In genomic region chr7:82625342-82625741, GRCm38 (mm10) we compare ENCODE assay signal across 8 mouse cellular contexts. TPM values are rescaled to one million over a fixed set of nuclear protein-coding genes. Genes with fewer than 3 reads are reported as not detected.
DNase-seq lines count a peak whose midpoint lies in the region; ATAC-seq and TF ChIP-seq lines count a peak whose summit lies in the region.

No protein-coding gene starts in this region.

- TF ChIP-seq CTCF in stomach, postnatal 0 days (IDR thresholded peaks at IDR 0.05; ENCODE audit: low read depth) = no peak

- no peak for ATAC-seq in stomach, postnatal 0 days (ENCODE audit: low FRiP score, low TSS enrichment)
- ATAC-seq in erythroid progenitor cell, adult 5-6 weeks (replicated peaks; ENCODE audit: low FRiP score, poor library complexity, severe bottlenecking) = no peak

- 17% methylated on average over 7 of the region's 7 CpGs for WGBS in stomach, postnatal 0 days

- no peaks in the 10 kb centered on the region for H3K9me3 ChIP-seq in stomach, postnatal 0 days (ENCODE audit: control insufficient read depth, low read length)

- no peaks in the 10 kb centered on the region for H3K36me3 ChIP-seq in stomach, postnatal 0 days (ENCODE audit: control insufficient read depth, insufficient read depth, low read length)

- no peak overlapping the region for H3K27ac ChIP-seq in stomach, postnatal 0 days (replicated peaks)

- intact Hi-C loops in gastrocnemius, postnatal 14 days (cut with DNase I; ENCODE audit: low total_unique reads) = no loop called here

- H3K4me3 ChIP-seq in stomach, postnatal 0 days (ENCODE audit: low read depth, low read length) = no peak overlapping the region

- no peaks in the 10 kb centered on the region for H3K4me1 ChIP-seq in stomach, postnatal 0 days (replicated peaks; ENCODE audit: control insufficient read depth, insufficient read depth)

- peak; percentile 58 for DNase-seq in gastrocnemius, postnatal 14 days
- no peak for DNase-seq in gastrocnemius, postnatal 25 days
- DNase-seq in 416B (ENCODE audit: low read depth) = peak; percentile 61
- peak; percentile 9 to 32 for DNase-seq in adrenal gland, postnatal 4 days (ENCODE audit: low spot score in 2 of 2)
- peak; percentile 56 for DNase-seq in kidney, postnatal 14 days
- peak; percentile 42 for DNase-seq in stomach, postnatal 0 days (ENCODE audit: low spot score)
- no peak for DNase-seq in left cerebral cortex, adult 18-20 months (ENCODE audit: low spot score in 2 of 2)

- H3K9ac ChIP-seq in stomach, postnatal 0 days (ENCODE audit: low read length) = no peak overlapping the region

- no peak for TF ChIP-seq EP300 in stomach, postnatal 0 days (optimal IDR thresholded peaks at IDR 0.05)

- no peak overlapping the region for H3K4me2 ChIP-seq in stomach, postnatal 0 days (replicated peaks; ENCODE audit: low read depth)

- H3K27me3 ChIP-seq in stomach, postnatal 0 days (ENCODE audit: control insufficient read depth, insufficient read depth, low read length) = no peaks in the 10 kb centered on the region

RNA-seq across cellular contexts. Expression of gene Saxo2, which starts 23.0 kb away (rescaled TPM):
- 1 to 10 TPM; 1.4 to 1.6 TPM for total RNA-seq in gastrocnemius, postnatal 14 days (2021)
- total RNA-seq in gastrocnemius, postnatal 25 days (2021) = 1 to 10 TPM; 1.3 to 1.9 TPM
- 1 to 10 TPM; 3.3 to 3.9 TPM for total RNA-seq in adrenal gland, postnatal 4 days (2021)
- polyA plus RNA-seq in stomach, postnatal 0 days (2015; fragmentation: Nextera tagmentation; extraction: Ambion mirVana) = 3.1 and 3.8 TPM in 2 replicates
- 1 to 10 TPM; 8.1 to 8.6 TPM for total RNA-seq in left cerebral cortex, adult 18-20 months (2021)
- not detected in 2 replicates for total RNA-seq in erythroid progenitor cell, adult 5-6 weeks (2015; ENCODE audit: low replicate concordance)
- not detected in 2 replicates for total RNA-seq in erythroid progenitor cell, adult 5-6 weeks (2017; ENCODE audit: low replicate concordance)

RNA-seq across cellular contexts. Expression of gene Efl1, which starts 23.1 kb away (rescaled TPM):
- 1 to 10 TPM; 8.3 to 8.9 TPM for total RNA-seq in gastrocnemius, postnatal 14 days (2021)
- total RNA-seq in gastrocnemius, postnatal 25 days (2021) = 1 to 10 TPM; 6.7 to 7.4 TPM
- total RNA-seq in adrenal gland, postnatal 4 days (2021) = 10 to 100 TPM; 20.3 to 24.6 TPM
- 14.3 and 14.5 TPM in 2 replicates for polyA plus RNA-seq in stomach, postnatal 0 days (2015; fragmentation: Nextera tagmentation; extraction: Ambion mirVana)
- total RNA-seq in left cerebral cortex, adult 18-20 months (2021) = 10 to 100 TPM; 14.5 to 17.0 TPM
- total RNA-seq in erythroid progenitor cell, adult 5-6 weeks (2015; ENCODE audit: low replicate concordance) = 4.2 and 10.8 TPM in 2 replicates
- total RNA-seq in erythroid progenitor cell, adult 5-6 weeks (2017; ENCODE audit: low replicate concordance) = 3.4 and 4.4 TPM in 2 replicates

Comparison
In these comparisons a context has a peak if more than half of its experiments do, and no peak if none do; other contexts are left out.
1. DNase-seq: peak in gastrocnemius, postnatal 14 days (single experiment), 416B (single experiment), adrenal gland, postnatal 4 days (2 of 2), kidney, postnatal 14 days (single experiment) and stomach, postnatal 0 days (single experiment); none in gastrocnemius, postnatal 25 days (single experiment) and left cerebral cortex, adult 18-20 months (0 of 2).